16 mouse cellular contexts compared by ENCODE assay signal in genomic region chr17:63007876-63008275, GRCm38 (mm10).
DNase-seq lines count a peak whose midpoint lies in the region; ATAC-seq lines count a peak whose summit lies in the region.
"Had no signal": no experiment of that assay in that cellular context is flagged by ENCODE, and none has a peak within 500 bp of the region (broad histone marks: within the 10 kb centered on the region; RNA-seq: fewer than 3 reads in every experiment).

No protein-coding gene starts in this region.

- ATAC-seq in kidney, embryonic 14.5 days (ENCODE audit: low FRiP score, low TSS enrichment), result peak; percentile 47
- no peak for ATAC-seq in neural tube, embryonic 11.5 days (ENCODE audit: insufficient read depth, low FRiP score, low TSS enrichment)
- ATAC-seq in hindbrain, embryonic 15.5 days (ENCODE audit: low FRiP score, low read depth), result 0 out of 2 replicates have a peak, but pooled peaks have one; percentile 12
- no peak for ATAC-seq in stomach, embryonic 15.5 days (ENCODE audit: insufficient read depth, low FRiP score, low read depth)
- no peak for ATAC-seq in erythroblast, adult 5-6 weeks (replicated peaks; ENCODE audit: low FRiP score, poor library complexity, severe bottlenecking)
- ATAC-seq: forebrain, embryonic 16.5 days had no signal

- H3K4me3 ChIP-seq in kidney, embryonic 14.5 days (ENCODE audit: low read length), result no peak overlapping the region
- H3K4me3 ChIP-seq in neural tube, embryonic 11.5 days (ENCODE audit: low read depth, low read length), result no peak overlapping the region
- no peak overlapping the region for H3K4me3 ChIP-seq in hindbrain, embryonic 15.5 days
- H3K4me3 ChIP-seq in stomach, embryonic 15.5 days (replicated peaks), result no peak overlapping the region
- H3K4me3 ChIP-seq: embryonic facial prominence, embryonic 12.5 days; gastrocnemius, adult 2 months had no signal

- H3K4me2 ChIP-seq in kidney, embryonic 14.5 days (replicated peaks; ENCODE audit: low read depth, low read length), result no peak overlapping the region
- no peak overlapping the region for H3K4me2 ChIP-seq in neural tube, embryonic 11.5 days (ENCODE audit: low read depth)
- H3K4me2 ChIP-seq in hindbrain, embryonic 15.5 days, result no peak overlapping the region
- no peak overlapping the region for H3K4me2 ChIP-seq in stomach, embryonic 15.5 days
- H3K4me2 ChIP-seq: embryonic facial prominence, embryonic 12.5 days had no signal

- 45% methylated on average over 12 of the region's 12 CpGs for whole genome bisulfite sequencing in kidney, embryonic 14.5 days
- 77% methylated on average over 12 of the region's 12 CpGs for WGBS in neural tube, embryonic 11.5 days
- 50% methylated on average over 12 of the region's 12 CpGs for WGBS in hindbrain, embryonic 15.5 days
- WGBS in stomach, embryonic 15.5 days, result 75% methylated on average over 12 of the region's 12 CpGs

- DNase-seq in kidney, adult 18-20 months, result no peak
- DNase-seq in neural tube, embryonic 11.5 days (ENCODE audit: low spot score), result no peak
- no peak for DNase-seq in neural tube, embryonic 10.5 days (ENCODE audit: extremely low spot score, low spot score)
- no peak for DNase-seq in gastrocnemius, postnatal 4 days (ENCODE audit: low spot score in 2 of 2)
- DNase-seq: cerebellum, postnatal 36 days; gastrocnemius, adult 2 months; kidney, postnatal 25 days; lung, adult 2 months; thymus, adult 2 months had no signal

- peaks cover 3% of the 10 kb centered on the region; the same call in 1 of the 2 replicates for H3K4me1 ChIP-seq in kidney, embryonic 14.5 days (ENCODE audit: control insufficient read depth, insufficient read depth, low read length)
- no peaks in the 10 kb centered on the region for H3K4me1 ChIP-seq in neural tube, embryonic 11.5 days (ENCODE audit: control insufficient read depth, insufficient read depth, low read length)
- peaks cover 11% of the 10 kb centered on the region; the same call in 1 of the 2 replicates for H3K4me1 ChIP-seq in hindbrain, embryonic 15.5 days (replicated peaks)
- 0 out of 2 replicates have a peak, but pooled peaks cover 6% of the 10 kb centered on the region for H3K4me1 ChIP-seq in stomach, embryonic 15.5 days

- no peak overlapping the region for H3K9ac ChIP-seq in kidney, embryonic 14.5 days (ENCODE audit: low read depth, low read length)
- no peak overlapping the region for H3K9ac ChIP-seq in neural tube, embryonic 11.5 days (ENCODE audit: low read length)
- no peak overlapping the region for H3K9ac ChIP-seq in hindbrain, embryonic 15.5 days
- H3K9ac ChIP-seq in stomach, embryonic 15.5 days, result no peak overlapping the region
- H3K9ac ChIP-seq: embryonic facial prominence, embryonic 12.5 days had no signal

- no peaks in the 10 kb centered on the region for H3K27me3 ChIP-seq in kidney, embryonic 14.5 days (ENCODE audit: control insufficient read depth, insufficient read depth, low read length)
- H3K27me3 ChIP-seq in neural tube, embryonic 11.5 days (ENCODE audit: control insufficient read depth, insufficient read depth, low read length), result no peaks in the 10 kb centered on the region
- no peaks in the 10 kb centered on the region for H3K27me3 ChIP-seq in hindbrain, embryonic 15.5 days
- no peaks in the 10 kb centered on the region for H3K27me3 ChIP-seq in stomach, embryonic 15.5 days (replicated peaks)
- H3K27me3 ChIP-seq: embryonic facial prominence, embryonic 12.5 days had no signal

- H3K9me3 ChIP-seq in kidney, embryonic 14.5 days (ENCODE audit: control insufficient read depth, low read length), result no peaks in the 10 kb centered on the region
- H3K9me3 ChIP-seq in neural tube, embryonic 11.5 days (ENCODE audit: control insufficient read depth, low read length), result no peaks in the 10 kb centered on the region
- no peaks in the 10 kb centered on the region for H3K9me3 ChIP-seq in hindbrain, embryonic 15.5 days
- H3K9me3 ChIP-seq in stomach, embryonic 15.5 days, result no peaks in the 10 kb centered on the region
- H3K9me3 ChIP-seq: embryonic facial prominence, embryonic 12.5 days had no signal

- H3K36me3 ChIP-seq in kidney, embryonic 14.5 days (ENCODE audit: control insufficient read depth, insufficient read depth, low read length), result no peaks in the 10 kb centered on the region
- H3K36me3 ChIP-seq in neural tube, embryonic 11.5 days (ENCODE audit: control insufficient read depth, insufficient read depth, low read length), result no peaks in the 10 kb centered on the region
- no peaks in the 10 kb centered on the region for H3K36me3 ChIP-seq in hindbrain, embryonic 15.5 days
- H3K36me3 ChIP-seq in stomach, embryonic 15.5 days, result no peaks in the 10 kb centered on the region
- H3K36me3 ChIP-seq: embryonic facial prominence, embryonic 12.5 days had no signal

- H3K27ac ChIP-seq in kidney, embryonic 14.5 days (ENCODE audit: low read depth, low read length), result no peak overlapping the region
- peak overlapping the region; percentile 21; the same call in 1 of the 2 replicates for H3K27ac ChIP-seq in neural tube, embryonic 11.5 days (ENCODE audit: low read depth, low read length)
- H3K27ac ChIP-seq in hindbrain, embryonic 15.5 days (replicated peaks), result no peak overlapping the region
- H3K27ac ChIP-seq in stomach, embryonic 15.5 days, result peak overlapping the region; percentile 55; the same call in 1 of the 2 replicates
- H3K27ac ChIP-seq: embryonic facial prominence, embryonic 12.5 days; gastrocnemius, adult 2 months; macrophage had no signal

Comparison
In these comparisons a context has a peak if more than half of its experiments do, and no peak if none do; other contexts are left out.
1. ATAC-seq: peak in kidney, embryonic 14.5 days (single experiment) and hindbrain, embryonic 15.5 days (single experiment); none in neural tube, embryonic 11.5 days (single experiment), stomach, embryonic 15.5 days (single experiment) and erythroblast, adult 5-6 weeks (single experiment).
2. H3K27ac ChIP-seq: peak in neural tube, embryonic 11.5 days (single experiment) and stomach, embryonic 15.5 days (single experiment); none in kidney, embryonic 14.5 days (single experiment) and hindbrain, embryonic 15.5 days (single experiment).